Mouse (Mus musculus): Measurements from ENCODE around the gene Ube2a. TPM values are rescaled to one million over a fixed set of nuclear protein-coding genes. Genes with fewer than 3 reads are reported as not detected.

Ube2a gene
- total RNA-seq, 4 experiments from 2014 or later, result 38.8 to 46.3 (median 44.9) TPM

- DNase-seq (ENCODE audit: low spot score in 2 of 2), result no peak
Measured at GRCm38 (mm10) chrX:36901655-36902054, 28.0 kb downstream of the Ube2a start.

GRCm38 (mm10) chrX:36902321-36903114 lies 28.8 kb downstream of the Ube2a start, which contains the start of gene Nkrf:
Gene Nkrf, minus strand, starts transcription at chrX:36902899.
- peak; percentile 22 to 24 for DNase-seq (ENCODE audit: low spot score in 2 of 2)

- peak; percentile 88 to 89 for DNase-seq (ENCODE audit: low spot score in 2 of 2)
Measured at GRCm38 (mm10) chrX:36903115-36903768, 29.5 kb downstream of the Ube2a start.

GRCm38 (mm10) chrX:36906539-36906938 lies 32.8 kb downstream of the Ube2a start:
- DNase-seq (ENCODE audit: low spot score in 2 of 2), result no peak

- peak in 1 of 2 experiments; percentile 11 for DNase-seq (ENCODE audit: low spot score in 2 of 2)
Measured at GRCm38 (mm10) chrX:36911343-36911742, 37.6 kb downstream of the Ube2a start.

GRCm38 (mm10) chrX:36917749-36918148 lies 44.0 kb downstream of the Ube2a start:
- no peak for DNase-seq (ENCODE audit: low spot score in 2 of 2)

- DNase-seq (ENCODE audit: low spot score in 2 of 2), result no peak
Measured at GRCm38 (mm10) chrX:36921346-36921745, 47.6 kb downstream of the Ube2a start.

- no peak for DNase-seq (ENCODE audit: low spot score in 2 of 2)
Measured at GRCm38 (mm10) chrX:36928791-36929190, 55.1 kb downstream of the Ube2a start.

- DNase-seq (ENCODE audit: low spot score in 2 of 2), result no peak
Measured at GRCm38 (mm10) chrX:36929694-36930093, 56.0 kb downstream of the Ube2a start.

- no peak for DNase-seq (ENCODE audit: low spot score in 2 of 2)
Measured at GRCm38 (mm10) chrX:36930574-36930973, 56.9 kb downstream of the Ube2a start.

Other genes starting within 250 kb of the Ube2a start
- 10 to 100 TPM; 11.7 to 13.4 (median 12.5) TPM for gene Akap17b, start 228.5 kb upstream of the Ube2a start, total RNA-seq (2022)
- 1 to 10 TPM in 1 of 4 experiments, under 1 TPM in 2, not detected in 1; 0.73 to 1.4 (median 0.97) TPM for gene Slc25a43, start 130.2 kb upstream of the Ube2a start, total RNA-seq (2022)
- 100 to 1,000 TPM; 337 to 365 (median 350) TPM for gene Slc25a5, start 78.2 kb upstream of the Ube2a start, total RNA-seq (2022)
- gene C330007P06Rik, start 211 bp downstream of the Ube2a start, total RNA-seq (2022), result 10 to 100 TPM; 36.4 to 42.3 (median 37.5) TPM
- gene Nkrf, start 29.0 kb downstream of the Ube2a start, total RNA-seq (2022), result 10 to 100 TPM; 26.9 to 32.9 (median 31.2) TPM
- 10 to 100 TPM; 58.3 to 63.0 (median 59.2) TPM for gene Sept6, start 117.9 kb downstream of the Ube2a start, total RNA-seq (2022)
- not detected for gene Sowahd, start 174.9 kb downstream of the Ube2a start, total RNA-seq (2022)
- 100 to 1,000 TPM; 240 to 296 (median 268) TPM for gene Rpl39, start 211.5 kb downstream of the Ube2a start, total RNA-seq (2022)
- gene Upf3b, start 236.4 kb downstream of the Ube2a start, total RNA-seq (2022), result 10 to 100 TPM; 18.1 to 20.1 (median 19.6) TPM